Mouse (Mus musculus): ENCODE data around the gene Hnf1a. TPM values are rescaled to one million over a fixed set of nuclear protein-coding genes. Genes with fewer than 3 reads are reported as not detected.

The Hnf1a gene
- total RNA-seq (2021): not detected

DNA sequence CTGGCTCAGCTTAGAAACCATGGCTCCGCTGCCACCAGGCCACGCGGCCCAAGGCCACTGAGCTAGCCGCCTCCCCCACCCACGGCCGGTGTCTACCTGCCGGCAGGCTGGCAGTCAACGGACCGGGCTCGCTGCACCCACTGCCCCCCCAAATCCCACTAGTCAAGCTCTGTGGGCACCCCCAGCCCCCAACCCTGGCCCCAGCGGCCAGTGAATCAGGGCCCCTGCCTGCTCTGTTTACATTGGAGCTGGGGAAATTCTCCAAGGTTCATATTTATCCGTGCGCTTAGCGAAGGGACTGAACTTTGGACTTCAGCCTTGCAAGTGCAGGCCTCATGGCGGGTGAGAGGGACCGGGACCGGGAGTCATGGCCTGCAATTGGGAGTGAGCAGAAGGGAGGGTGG, at the start of gene Hnf1a:
TSS of gene Hnf1a (minus strand) at position 271 of the 404 bp plus-strand sequence.
- no peak for DNase-seq (ENCODE audit: extremely low spot score in 1 of 2, low spot score in 1 of 2)

- DNase-seq (ENCODE audit: extremely low spot score in 1 of 2, low spot score in 1 of 2): no peak
These were observed 47.9 kb upstream of the Hnf1a start for GRCm38 (mm10) chr5:115018813-115019212.

DNA sequence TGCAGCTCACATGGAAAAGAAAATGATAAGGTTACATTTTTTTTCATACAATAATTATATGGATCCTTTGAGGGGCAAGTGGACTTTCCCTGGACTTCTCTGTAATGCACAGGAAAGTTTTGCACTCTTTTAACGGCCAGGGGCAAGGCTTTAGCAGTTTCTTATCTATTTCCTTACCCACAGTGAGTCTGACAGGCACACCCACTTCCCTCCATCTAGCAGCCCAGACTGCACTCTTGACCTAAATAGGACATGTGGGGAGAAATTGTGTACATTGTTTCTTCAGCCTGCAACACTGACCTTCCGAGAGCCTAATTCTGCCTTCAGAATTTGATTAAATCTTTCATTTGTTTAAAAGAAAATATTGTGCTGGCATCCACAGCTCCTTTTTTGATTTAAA, 47.4 kb upstream of the Hnf1a start:
- DNase-seq (ENCODE audit: extremely low spot score in 1 of 2, low spot score in 1 of 2): no peak

- no peak for DNase-seq (ENCODE audit: extremely low spot score in 1 of 2, low spot score in 1 of 2)
These were observed 44.2 kb upstream of the Hnf1a start for GRCm38 (mm10) chr5:115015121-115015520.

- DNase-seq (ENCODE audit: extremely low spot score in 1 of 2, low spot score in 1 of 2): no peak
These were observed 43.7 kb upstream of the Hnf1a start for GRCm38 (mm10) chr5:115014570-115014969.

- DNase-seq (ENCODE audit: extremely low spot score in 1 of 2, low spot score in 1 of 2): no peak
These were observed 42.5 kb upstream of the Hnf1a start for GRCm38 (mm10) chr5:115013436-115013835.

DNA sequence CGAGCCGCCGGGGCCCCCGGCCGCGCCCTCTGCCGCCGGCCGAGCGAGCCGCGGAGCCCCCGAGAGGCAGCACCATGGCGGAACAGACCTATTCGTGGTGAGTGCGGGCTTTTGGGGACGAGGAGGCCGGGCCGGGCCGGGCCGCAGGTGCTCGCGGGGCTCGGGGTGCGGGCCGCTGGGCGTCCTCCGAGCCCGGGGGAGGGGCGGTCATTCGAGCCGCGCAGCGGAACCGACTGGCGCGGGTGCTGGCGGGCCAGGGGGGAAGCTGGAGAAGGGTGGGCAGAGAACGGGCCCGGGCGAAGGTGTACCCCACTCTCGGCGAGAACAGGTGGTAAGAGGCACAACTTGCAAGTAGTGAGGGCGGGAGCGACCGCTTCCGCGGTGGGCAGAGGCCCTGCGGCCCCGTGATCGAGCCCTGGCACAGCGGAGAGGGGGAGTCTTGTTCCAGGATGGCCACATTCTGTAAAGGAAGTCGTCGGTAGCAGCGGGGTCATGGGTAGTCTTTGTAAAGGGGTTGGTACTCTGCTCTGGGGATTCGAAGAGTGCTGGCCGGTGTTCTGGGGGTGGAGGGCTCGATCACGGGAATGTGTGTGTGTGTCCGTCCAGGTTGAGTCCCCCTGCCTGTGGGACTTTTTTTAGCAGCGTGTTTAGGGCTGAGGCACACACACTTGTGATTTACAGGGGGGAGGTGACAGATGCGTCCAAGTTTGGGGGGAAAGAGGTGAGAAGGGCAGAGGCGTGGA, 40.8 kb upstream of the Hnf1a start:
- DNase-seq (ENCODE audit: extremely low spot score in 1 of 2, low spot score in 1 of 2): peak; percentile 22 to 41

- DNase-seq (ENCODE audit: extremely low spot score in 1 of 2, low spot score in 1 of 2): peak in 1 of 2 experiments; percentile 16
These were observed 40.3 kb upstream of the Hnf1a start for GRCm38 (mm10) chr5:115011217-115011518.

DNA sequence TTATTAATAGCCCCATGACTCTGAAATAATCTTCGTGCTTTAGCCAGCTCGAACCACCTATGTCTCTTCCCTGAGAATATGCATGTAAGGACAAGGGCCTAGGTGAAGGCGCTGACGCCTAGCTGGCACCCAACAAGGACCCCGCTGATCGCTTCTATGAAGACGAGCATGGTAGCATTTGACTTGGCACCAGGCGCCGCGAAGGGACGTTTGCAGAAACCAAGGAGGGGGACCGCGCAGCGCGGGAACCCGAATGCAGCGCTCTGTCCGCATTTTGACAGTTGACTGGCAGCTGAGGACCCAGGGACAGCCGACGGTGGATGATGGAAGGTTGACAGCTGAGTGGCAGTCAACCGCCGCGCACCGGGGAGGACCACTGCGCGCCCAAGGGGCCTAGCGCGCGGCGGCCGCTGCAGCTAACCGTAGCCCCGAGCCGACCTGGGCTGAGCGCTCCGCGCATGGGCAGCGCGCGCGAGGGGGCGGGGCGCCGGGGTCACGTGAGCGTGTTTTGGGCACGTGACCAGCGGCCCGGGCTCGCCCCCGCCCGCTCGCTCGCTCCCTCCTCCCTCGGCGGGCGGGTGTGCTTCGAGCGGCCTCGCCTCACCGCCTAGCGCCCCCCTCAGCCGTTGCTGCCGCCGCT, 39.8 kb upstream of the Hnf1a start, which contains the start of gene Sppl3:
TSS of gene Sppl3 (plus strand) at position 561 of the 640 bp plus-strand sequence.
- DNase-seq (ENCODE audit: extremely low spot score in 1 of 2, low spot score in 1 of 2): peak; percentile 94 to 95

- no peak for DNase-seq (ENCODE audit: extremely low spot score in 1 of 2, low spot score in 1 of 2)
These were observed 39.1 kb upstream of the Hnf1a start for GRCm38 (mm10) chr5:115009961-115010360.

GRCm38 (mm10) chr5:115009143-115009542, 38.2 kb upstream of the Hnf1a start:
- no peak for DNase-seq (ENCODE audit: extremely low spot score in 1 of 2, low spot score in 1 of 2)

GRCm38 (mm10) chr5:115008307-115008706, 37.4 kb upstream of the Hnf1a start:
- DNase-seq (ENCODE audit: extremely low spot score in 1 of 2, low spot score in 1 of 2): no peak

GRCm38 (mm10) chr5:115007768-115008167, 36.9 kb upstream of the Hnf1a start:
- no peak for DNase-seq (ENCODE audit: extremely low spot score in 1 of 2, low spot score in 1 of 2)

DNA sequence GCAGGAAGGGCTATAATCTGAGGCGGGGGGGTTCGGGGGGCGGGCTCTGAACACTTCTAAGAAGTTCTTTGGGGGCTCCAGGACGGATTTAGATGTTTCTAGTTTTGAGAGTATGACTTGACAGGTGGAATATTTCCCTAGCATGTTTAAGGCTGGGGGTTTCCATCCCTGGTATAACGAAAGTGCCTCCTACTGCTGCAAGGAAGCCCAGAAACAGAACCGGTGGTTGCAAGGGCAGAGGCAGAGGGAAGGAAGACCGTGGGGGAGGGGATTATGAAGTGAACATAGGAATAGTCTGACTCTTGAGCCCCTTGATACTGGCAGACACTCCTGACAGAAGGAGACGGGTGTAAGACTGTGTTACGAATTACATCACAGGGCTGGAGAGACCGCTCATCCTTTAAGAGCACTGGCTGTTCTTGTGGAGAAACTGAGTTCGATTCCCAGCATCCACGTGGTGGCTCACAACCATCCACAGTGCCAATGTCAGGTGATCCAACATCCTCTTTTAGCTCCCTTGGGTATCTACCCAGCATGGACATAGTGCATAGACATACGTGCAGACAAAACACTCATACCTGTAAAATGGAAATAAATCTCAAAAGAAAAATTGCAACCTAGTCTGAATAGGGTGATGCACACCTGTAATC, 32.5 kb upstream of the Hnf1a start:
- no peak for DNase-seq (ENCODE audit: extremely low spot score in 1 of 2, low spot score in 1 of 2)

DNA sequence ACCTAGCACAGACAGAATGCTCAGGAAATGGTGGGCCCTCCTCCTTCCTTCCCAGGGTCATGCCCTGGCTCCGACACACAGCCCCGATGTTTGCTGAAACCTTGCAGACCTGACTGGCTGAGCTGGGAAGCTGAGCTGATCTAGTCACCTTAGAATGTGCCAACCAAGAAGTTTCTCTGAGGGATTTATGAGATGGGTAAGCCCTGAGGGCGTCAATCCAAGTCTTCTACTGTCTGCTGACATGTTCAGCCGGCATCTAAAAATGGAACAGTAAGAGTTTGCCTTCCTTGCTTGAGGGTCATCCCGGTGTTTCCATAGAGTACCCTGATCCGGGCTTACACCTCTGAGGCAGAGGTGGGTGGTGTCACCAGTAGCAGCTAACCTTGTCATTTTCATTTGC, 31.9 kb upstream of the Hnf1a start:
- no peak for DNase-seq (ENCODE audit: extremely low spot score in 1 of 2, low spot score in 1 of 2)

- DNase-seq (ENCODE audit: extremely low spot score in 1 of 2, low spot score in 1 of 2): no peak
These were observed 30.6 kb upstream of the Hnf1a start for GRCm38 (mm10) chr5:115001464-115001863.

DNA sequence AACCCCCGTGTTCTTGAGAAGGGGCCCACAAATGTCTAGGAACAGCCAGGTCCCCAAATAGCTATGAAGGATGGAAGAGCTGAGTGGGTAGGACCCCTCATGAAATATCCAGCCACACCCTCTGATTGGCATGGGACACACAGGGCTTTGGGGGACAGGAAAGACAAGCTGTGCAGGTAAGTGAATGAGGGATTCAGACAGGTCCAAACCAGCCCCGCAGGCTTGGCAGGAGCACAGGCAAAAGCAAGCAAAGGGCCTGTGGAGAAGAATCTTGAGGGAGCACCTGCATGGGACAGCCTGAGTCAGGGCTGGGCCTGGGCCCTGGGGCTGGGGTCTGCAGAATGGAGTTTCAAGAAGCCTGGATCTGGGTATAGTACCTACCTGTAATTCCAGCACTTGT, 29.6 kb upstream of the Hnf1a start:
- no peak for DNase-seq (ENCODE audit: extremely low spot score in 1 of 2, low spot score in 1 of 2)

DNA sequence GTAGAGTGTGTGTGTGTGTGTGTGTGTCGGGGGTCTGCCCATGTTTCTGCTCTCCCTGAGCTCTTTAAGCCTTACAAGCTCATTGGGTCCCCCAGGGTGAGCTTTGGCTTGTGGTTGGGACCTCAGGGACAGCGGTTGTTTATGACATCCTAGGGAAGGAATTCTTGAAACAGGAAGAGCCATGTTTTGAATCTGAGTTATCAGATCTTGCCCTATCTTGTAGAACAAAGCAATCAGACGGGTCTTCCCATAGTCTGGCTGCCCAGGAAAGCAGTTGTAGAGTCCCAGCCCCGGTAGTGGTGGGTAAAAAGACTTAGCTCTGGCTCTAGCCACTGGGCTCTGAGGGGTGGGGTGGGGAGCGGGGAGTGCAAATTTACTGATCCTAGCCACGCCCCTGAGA, 26.4 kb upstream of the Hnf1a start:
- no peak for DNase-seq (ENCODE audit: extremely low spot score in 1 of 2, low spot score in 1 of 2)

DNA sequence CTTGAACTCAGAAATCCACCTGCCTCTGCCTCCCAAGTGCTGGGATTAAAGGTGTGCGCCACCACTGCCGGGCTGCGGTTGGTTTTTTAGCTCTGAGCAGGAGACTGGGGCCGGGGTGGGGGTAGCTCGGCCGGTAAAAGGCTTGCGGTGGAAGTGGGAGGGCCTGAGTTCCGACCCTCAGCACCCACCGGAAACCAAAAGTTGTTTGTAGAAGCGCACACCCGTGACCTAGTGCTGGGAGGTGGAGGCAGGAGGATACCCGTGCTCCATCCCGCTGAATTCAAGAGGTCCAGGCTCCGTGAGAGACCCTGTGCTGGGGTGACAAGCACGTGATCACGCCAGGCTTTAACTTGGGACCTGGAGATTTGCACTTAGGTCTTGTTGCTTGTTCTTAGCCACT, 25.6 kb upstream of the Hnf1a start:
- DNase-seq (ENCODE audit: extremely low spot score in 1 of 2, low spot score in 1 of 2): no peak

GRCm38 (mm10) chr5:114985074-114985473, 14.2 kb upstream of the Hnf1a start:
- no peak for DNase-seq (ENCODE audit: extremely low spot score in 1 of 2, low spot score in 1 of 2)

- no peak for DNase-seq (ENCODE audit: extremely low spot score in 1 of 2, low spot score in 1 of 2)
These were observed 11.1 kb upstream of the Hnf1a start for GRCm38 (mm10) chr5:114982001-114982400.
